Mouse (Mus musculus): ENCODE measurements around the gene St6gal1.

Gene St6gal1

GRCm38 (mm10) chr16:23275661-23276060, 51.1 kb downstream of the St6gal1 start:
- DNase-seq, result no peak

- DNase-seq, result no peak
These were observed 55.6 kb downstream of the St6gal1 start for GRCm38 (mm10) chr16:23279879-23280741.

GRCm38 (mm10) chr16:23280742-23281090, 56.2 kb downstream of the St6gal1 start:
- DNase-seq, result no peak

DNA sequence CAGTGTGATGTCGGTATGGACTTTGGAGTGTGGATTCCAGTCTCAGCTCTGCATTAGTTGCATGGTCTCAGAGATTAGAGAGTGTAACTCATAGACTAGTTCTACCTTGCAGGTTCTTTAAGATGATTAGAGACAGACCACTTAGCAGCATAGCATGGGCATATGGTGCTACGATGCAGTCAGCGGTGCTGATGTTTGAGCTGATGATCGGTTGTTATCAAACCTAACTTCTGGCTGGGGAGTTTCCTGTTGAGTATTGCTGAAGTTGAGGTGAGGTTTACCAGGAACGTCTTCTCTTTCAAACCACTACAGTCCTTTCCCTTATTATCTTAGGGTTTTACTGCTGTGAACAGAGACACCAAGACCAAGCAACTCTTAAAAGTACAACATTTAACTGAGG, 57.7 kb downstream of the St6gal1 start:
- no peak for DNase-seq

GRCm38 (mm10) chr16:23282941-23283340, 58.4 kb downstream of the St6gal1 start:
- DNase-seq, result no peak

GRCm38 (mm10) chr16:23283677-23284076, 59.1 kb downstream of the St6gal1 start:
- no peak for DNase-seq

- DNase-seq, result no peak
These were observed 60.2 kb downstream of the St6gal1 start for GRCm38 (mm10) chr16:23284470-23285394.

DNA sequence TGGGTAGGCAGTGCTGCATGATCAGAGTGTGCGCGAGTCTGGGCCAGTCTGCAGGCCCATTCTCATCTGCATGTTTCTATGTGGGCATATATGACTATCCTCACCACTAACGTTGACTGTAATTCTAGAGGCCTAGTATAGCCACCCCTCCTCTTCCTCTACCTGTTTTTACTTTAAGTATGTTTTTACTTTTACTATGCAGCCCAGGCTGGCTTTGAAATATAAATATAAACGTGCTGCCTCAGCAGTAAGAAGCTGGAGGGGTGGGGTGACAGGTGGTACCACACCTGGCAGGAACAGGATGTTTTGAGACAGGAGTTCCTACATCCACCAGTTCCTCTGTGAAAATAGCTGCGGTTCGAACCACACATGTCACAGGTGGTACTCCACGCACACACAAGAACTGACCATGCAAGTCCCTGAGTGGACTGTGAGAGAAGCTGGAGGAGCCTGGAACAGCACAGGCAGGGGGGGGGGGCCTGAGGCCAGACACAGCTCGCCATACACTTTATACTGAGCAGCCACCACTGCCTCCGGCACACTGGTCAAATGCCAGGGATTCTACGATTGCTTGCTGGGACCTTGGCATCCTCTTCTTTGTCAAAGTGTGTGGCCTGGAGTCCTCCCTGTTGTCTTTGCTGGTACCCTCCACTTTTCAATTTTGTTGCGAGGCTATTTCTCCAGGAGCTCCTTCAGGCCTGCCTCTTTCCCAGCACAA, 62.0 kb downstream of the St6gal1 start:
- DNase-seq, result no peak

DNA sequence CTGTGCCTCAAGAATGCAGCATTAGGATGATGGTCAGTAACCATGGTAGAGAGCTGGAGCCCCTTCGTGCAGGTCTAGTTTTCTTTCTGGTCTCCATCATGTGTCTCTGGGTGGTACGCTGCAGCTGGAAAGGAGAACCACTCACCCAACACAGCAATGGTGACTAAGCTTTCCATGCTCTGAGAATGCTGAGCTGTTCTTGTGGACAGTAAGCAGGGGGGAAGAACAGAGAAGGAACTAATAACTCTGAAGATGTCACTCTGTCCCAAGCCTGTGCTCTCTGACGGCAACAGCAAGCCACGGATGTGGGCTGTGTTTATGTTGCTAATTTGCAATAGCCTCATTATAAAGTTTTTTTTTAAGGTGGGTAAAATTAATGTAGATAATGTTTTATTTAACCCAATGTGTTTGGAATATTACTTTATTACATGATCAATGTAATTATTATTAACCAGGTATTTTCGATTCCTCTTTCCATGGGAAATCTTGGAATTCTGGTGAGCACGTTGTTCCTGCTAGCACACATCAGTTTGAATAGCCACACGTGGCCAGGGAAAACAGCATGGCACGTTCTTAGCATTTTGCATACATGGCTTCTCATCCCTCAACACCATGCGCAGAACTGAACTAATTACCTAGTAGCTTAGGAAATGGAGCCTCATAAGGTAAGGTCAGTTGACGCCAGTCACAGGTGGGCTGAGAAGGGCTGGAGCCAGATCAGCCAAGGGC, 62.9 kb downstream of the St6gal1 start:
- DNase-seq, result no peak

GRCm38 (mm10) chr16:23288103-23288502, 63.6 kb downstream of the St6gal1 start:
- DNase-seq, result no peak

DNA sequence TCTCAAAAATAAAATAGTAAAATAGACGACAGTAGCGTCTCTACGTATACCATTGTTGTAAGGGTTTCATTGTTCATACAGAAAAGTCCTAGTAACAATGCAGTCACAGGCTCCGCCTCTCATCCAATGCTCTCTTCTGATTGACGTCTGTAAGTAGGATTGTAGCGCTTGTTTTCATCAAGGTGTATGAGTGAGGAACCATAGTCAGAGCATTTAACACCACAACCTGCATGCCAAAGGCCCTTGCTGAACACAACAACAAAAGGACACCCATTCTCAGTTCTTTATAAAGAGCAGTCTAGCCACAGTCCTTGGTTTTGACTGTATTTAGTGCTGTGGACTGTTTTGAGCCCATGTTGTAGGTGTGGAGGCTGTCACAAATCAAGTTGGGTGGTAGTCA, 64.9 kb downstream of the St6gal1 start:
- DNase-seq, result no peak

DNA sequence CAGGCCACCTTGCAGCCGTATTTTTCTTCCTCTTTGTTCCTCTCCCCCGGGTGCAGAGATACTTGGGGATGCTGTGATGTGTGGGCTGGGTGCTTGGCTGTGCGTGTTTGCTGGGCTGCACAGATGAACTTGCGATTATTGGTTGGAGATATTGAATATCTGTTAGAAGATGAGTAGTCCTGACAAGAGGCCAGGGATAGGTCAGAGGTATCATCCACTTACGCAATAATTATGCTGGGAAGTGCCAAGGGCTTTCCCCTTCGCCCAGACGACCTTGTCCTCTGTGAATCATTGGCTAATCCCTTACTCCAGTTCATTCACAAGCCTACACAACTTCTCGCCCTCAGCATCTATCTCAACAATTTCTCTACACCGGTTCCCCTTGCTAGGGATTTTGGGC, 65.6 kb downstream of the St6gal1 start:
- no peak for DNase-seq

DNA sequence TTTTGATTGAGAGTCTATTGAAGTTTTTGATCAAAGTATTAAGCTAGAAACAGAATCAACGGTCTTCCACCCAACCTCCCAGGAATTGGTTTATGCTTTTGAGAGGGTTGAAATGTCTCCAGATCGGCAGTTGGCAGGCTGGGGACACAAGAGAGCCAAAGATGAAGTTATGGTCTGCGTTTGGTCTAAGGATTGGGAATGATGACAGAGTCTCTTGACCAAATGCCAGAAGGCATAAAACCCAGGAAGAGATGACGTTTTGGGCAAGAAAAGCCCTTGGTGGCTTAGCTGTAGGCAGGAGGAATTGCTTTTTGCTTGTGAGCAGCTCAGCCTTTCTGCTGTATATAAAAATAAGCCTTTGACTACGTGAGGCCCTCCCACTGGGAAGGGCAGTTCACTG, 67.0 kb downstream of the St6gal1 start:
- DNase-seq, result peak; percentile 41

- DNase-seq, result no peak
These were observed 69.7 kb downstream of the St6gal1 start for GRCm38 (mm10) chr16:23294236-23294635.

DNA sequence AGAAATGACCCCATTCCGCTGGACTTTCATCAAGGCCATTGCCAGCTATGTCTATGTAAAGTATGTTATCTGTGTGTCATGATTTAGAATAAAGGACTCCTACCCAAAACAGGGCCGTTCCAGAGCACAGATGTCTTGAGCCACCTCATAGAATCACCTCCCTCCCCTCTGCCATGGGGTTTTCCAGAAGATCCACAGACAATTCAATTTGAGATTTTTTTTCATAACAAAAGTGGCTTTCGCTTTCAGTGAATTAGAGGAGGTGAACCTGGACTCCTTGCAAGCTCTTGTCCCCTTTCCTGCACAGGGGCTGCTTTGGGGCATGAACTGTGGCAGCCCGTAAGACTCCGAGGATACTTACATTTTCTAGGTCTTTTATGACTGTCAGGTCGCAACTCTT, 70.2 kb downstream of the St6gal1 start:
- DNase-seq, result no peak

- DNase-seq, result no peak
These were observed 71.2 kb downstream of the St6gal1 start for GRCm38 (mm10) chr16:23295720-23296119.

GRCm38 (mm10) chr16:23296721-23297120, 72.2 kb downstream of the St6gal1 start:
- DNase-seq, result no peak

DNA sequence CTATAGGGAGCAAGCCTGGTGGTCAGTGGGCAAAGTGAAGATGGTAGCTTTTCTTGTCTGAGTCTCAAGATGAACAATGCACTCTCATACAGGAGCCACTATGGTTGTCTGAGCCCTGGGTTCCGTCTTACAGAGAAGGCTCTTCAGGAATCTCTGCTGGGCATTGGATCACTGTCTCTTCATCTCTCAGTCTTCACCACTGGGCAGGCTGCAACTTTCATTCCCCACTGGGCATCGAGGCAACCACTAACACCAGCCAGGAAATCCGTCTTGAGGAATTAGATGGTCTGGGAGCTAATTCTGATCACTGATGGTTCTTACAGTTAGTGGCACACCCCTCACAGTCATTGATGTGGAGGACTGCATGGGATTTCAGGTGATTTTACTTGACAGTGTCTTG, 73.9 kb downstream of the St6gal1 start:
- no peak for DNase-seq

DNA sequence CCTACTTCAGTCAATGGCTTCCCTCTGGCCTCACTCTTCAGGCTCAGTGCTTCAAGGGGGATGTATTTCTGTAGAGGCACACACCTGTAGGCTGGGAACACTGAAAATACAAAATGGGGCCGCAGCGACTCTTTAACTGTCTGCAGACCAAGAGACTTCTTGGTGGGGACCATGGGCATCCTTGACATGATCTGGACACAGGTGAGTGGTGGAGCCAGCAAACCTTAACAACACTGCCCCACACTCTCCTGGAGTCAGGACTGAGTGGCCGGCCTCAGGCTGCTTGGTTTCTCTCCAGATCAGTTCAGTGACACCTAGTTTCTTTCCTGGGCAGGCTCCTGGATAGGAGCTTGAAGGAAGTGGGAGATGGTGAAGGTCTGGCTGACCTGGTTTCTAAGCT, 74.4 kb downstream of the St6gal1 start:
- DNase-seq, result no peak

- no peak for DNase-seq
These were observed 75.6 kb downstream of the St6gal1 start for GRCm38 (mm10) chr16:23299904-23300740.

DNA sequence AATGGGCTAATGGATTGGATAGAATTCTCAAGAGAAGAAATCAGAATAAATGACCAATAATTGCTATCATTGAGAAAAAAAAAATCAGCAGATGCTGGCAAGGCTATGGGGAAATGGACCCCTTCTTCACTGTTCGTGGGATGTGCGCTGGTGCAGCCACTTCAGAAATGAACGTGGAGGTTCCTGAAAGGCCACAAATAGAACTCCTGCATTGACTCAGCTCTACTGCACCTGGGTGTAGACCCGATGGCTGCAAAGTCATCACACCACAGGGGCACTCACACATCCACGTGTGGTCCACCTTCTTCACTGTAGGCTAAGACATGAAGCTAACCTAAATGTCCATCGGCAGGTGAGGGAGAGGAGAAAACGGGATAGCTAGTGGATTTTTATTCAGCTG, 77.2 kb downstream of the St6gal1 start:
- DNase-seq, result no peak

Data from kidney, postnatal 10 days (tissue).